Mouse (Mus musculus) limb, embryonic 15.5 days (tissue): Measurements from ENCODE around the gene Frmpd1. TPM values are rescaled to one million over a fixed set of nuclear protein-coding genes. Genes with fewer than 3 reads are reported as not detected.
A peak's percentile ranks its signal among the peaks of the same experiment; 100 is the strongest.

ENCODE experiments used
- ATAC-seq: fragments of 200-750 bp; cut with Nextera tagmentation; 2 replicates; pipeline ENCODE4 v1.8.0; 2017; ENCODE audit warnings: low read depth, moderate TSS enrichment; ENCODE audit not compliant: insufficient number of reproducible peaks, low FRiP score, low TSS enrichment
- H3K27ac ChIP-seq: fragments of 300-500 bp; sonication (generic); 2 replicates; pipeline ENCODE4 v1.5.1; 2015; ENCODE audit warnings: moderate library complexity, mild to moderate bottlenecking, inconsistent platforms
- H3K27me3 ChIP-seq: fragments of 300-500 bp; sonication (generic); 2 replicates; pipeline ENCODE4 v1.6.1; 2015; ENCODE audit warnings: inconsistent platforms
- H3K36me3 ChIP-seq: fragments of 300-500 bp; sonication (generic); 2 replicates; pipeline ENCODE4 v1.6.1; 2015; ENCODE audit warnings: inconsistent platforms
- H3K4me1 ChIP-seq: fragments of 300-500 bp; sonication (generic); 2 replicates; pipeline ENCODE4 v1.6.1; 2015; ENCODE audit warnings: inconsistent platforms
- H3K4me2 ChIP-seq: fragments of 300-500 bp; sonication (generic); 2 replicates; pipeline ENCODE4 v1.6.1; 2015; ENCODE audit warnings: mild to moderate bottlenecking, inconsistent platforms
- H3K4me3 ChIP-seq: fragments of 300-500 bp; sonication (generic); 2 replicates; pipeline ENCODE4 v1.5.1; 2015; ENCODE audit warnings: mild to moderate bottlenecking, inconsistent platforms
- H3K9ac ChIP-seq: fragments of 300-500 bp; sonication (generic); 2 replicates; pipeline ENCODE4 v1.6.1; 2015; ENCODE audit warnings: inconsistent platforms
- H3K9me3 ChIP-seq: fragments of 300-500 bp; sonication (generic); 2 replicates; pipeline ENCODE4 v1.6.1; 2016; ENCODE audit warnings: inconsistent platforms
- WGBS: fragments of 180-500 bp; shearing (Covaris S2); methylation state at CpG from one replicate; pipeline ENCODE4 v1.1.7; 2015; 5-methylcytosine and 5-hydroxymethylcytosine counted together
- polyA plus RNA-seq: library from polyadenylated mRNA; unstranded; fragments of >200 nt; fragmentation: Nextera tagmentation; extraction: Ambion mirVana; gene quantifications from 2 replicates; pipeline ENCODE4 v1.2.1, GENCODE M21; 2015

The Frmpd1 gene
- polyA plus RNA-seq, 1 experiment from 2014 or later, result 3.6 TPM

DNA sequence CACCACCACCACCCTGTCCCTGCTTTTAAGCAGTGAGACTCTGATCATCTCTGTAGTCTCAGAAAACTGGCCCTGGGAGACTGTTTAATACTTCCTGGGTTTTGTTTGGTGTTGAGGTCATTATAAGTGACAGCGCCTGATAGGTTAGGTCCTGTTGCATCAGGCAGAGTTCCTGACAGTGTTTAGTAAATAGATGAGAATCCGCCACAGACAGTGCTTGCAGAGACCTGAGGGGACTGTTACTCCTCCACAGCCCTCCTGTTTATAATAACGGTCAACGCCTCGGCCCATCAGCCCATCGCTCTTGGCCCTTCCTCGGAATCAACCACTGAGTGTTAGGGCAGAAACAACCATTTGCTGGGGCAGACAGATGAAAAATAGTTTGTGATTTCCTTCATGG, 57.5 kb downstream of the Frmpd1 start:
- H3K4me2 ChIP-seq, result no peak overlapping the region
- no peak overlapping the region for H3K4me3 ChIP-seq
- H3K36me3 ChIP-seq, result no peaks in the 10 kb centered on the region
- 57% methylated on average over 7 of the region's 7 CpGs for WGBS
- H3K27me3 ChIP-seq, result no peaks in the 10 kb centered on the region
- no peak for ATAC-seq
- H3K9ac ChIP-seq, result no peak overlapping the region
- H3K4me1 ChIP-seq, result no peaks in the 10 kb centered on the region
- H3K9me3 ChIP-seq, result no peaks in the 10 kb centered on the region
- H3K27ac ChIP-seq, result no peak overlapping the region

- H3K4me1 ChIP-seq, result no peaks in the 10 kb centered on the region
- no peak overlapping the region for H3K27ac ChIP-seq
- no peak overlapping the region for H3K4me3 ChIP-seq
- no peak for ATAC-seq
- no peaks in the 10 kb centered on the region for H3K27me3 ChIP-seq
- WGBS, result 61% methylated on average over 15 of the region's 15 CpGs
- H3K9ac ChIP-seq, result no peak overlapping the region
- no peaks in the 10 kb centered on the region for H3K36me3 ChIP-seq
- no peaks in the 10 kb centered on the region for H3K9me3 ChIP-seq
- no peak overlapping the region for H3K4me2 ChIP-seq
Measured at GRCm38 (mm10) chr4:45243211-45243902, 58.7 kb downstream of the Frmpd1 start.

- no peak for ATAC-seq
- H3K9ac ChIP-seq, result no peak overlapping the region
- no peaks in the 10 kb centered on the region for H3K9me3 ChIP-seq
- H3K4me3 ChIP-seq, result no peak overlapping the region
- WGBS, result 72% methylated on average over 8 of the region's 8 CpGs
- no peaks in the 10 kb centered on the region for H3K36me3 ChIP-seq
- H3K27ac ChIP-seq, result no peak overlapping the region
- H3K27me3 ChIP-seq, result no peaks in the 10 kb centered on the region
- no peak overlapping the region for H3K4me2 ChIP-seq
- peaks cover 13% of the 10 kb centered on the region for H3K4me1 ChIP-seq
Measured at GRCm38 (mm10) chr4:45251265-45251664, 66.6 kb downstream of the Frmpd1 start.

DNA sequence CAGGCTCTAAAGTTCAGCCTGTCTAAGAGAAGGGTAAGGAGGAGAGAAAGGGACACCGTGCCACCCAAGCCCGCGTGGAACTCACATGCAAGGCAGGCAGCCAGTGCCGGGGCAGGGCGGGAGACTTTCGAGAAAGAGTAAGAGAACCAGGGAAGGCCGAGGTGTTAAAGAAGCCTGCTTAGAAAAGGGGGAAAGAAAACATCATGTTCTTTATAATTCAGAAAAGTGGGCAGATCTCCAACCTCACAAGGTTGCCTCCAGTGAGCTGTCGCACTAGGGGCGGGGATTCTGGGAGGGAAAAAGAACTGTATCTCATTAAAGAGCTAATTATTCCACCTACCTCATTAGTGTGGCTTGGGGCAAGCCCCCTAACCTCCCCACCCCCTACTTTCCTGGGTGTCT, 68.2 kb downstream of the Frmpd1 start:
- H3K4me1 ChIP-seq, result peaks cover 13% of the 10 kb centered on the region
- no peak overlapping the region for H3K4me3 ChIP-seq
- no peak overlapping the region for H3K27ac ChIP-seq
- H3K4me2 ChIP-seq, result no peak overlapping the region
- no peaks in the 10 kb centered on the region for H3K9me3 ChIP-seq
- no peak for ATAC-seq
- H3K9ac ChIP-seq, result no peak overlapping the region
- no peaks in the 10 kb centered on the region for H3K36me3 ChIP-seq
- no peaks in the 10 kb centered on the region for H3K27me3 ChIP-seq
- WGBS, result 29% methylated on average over 9 of the region's 9 CpGs

DNA sequence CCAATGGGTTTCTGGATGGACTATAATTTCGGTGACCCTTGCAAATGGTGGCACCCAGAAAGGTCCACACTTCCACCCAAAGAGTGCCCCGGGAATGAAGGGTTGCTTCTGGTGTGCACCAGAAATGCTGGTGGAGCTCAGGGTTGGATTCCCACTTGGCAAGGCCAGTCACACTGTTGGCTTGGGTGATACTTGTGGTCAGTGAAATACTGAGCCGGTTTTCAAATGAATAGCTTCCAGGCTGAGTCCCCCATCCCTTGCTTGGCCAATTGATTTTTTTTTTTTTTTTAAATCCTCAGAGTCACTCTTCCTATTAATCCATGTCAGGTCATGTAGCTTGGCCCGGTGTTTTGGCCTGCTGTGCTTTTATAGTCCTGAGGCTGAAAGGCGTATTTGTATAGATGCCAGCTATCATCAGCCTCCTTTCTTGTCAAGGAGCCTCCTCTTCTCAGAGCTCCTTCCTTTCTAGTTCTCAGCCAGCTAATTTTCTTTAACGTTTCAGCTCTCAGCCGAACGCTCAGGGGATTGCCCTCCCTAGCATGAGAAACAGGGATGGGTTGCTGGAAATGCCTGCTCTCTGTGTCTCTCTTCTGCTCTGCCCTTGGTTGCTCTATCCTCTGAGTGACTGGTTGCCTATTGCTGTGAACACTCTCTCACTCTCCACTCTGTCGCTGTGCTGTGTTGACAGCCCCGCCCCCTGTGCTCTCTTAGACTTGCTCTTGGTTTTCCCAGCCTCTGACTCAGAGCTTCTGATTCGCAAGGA, 69.3 kb downstream of the Frmpd1 start:
- Histone ChIP-seq H3K9me3 (no peaks in the 10 kb centered on the region), H3K4me3 (no peak overlapping the region), H3K9ac (no peak overlapping the region), H3K36me3 (no peaks in the 10 kb centered on the region), H3K27ac (no peak overlapping the region), H3K27me3 (no peaks in the 10 kb centered on the region), H3K4me2 (no peak overlapping the region), H3K4me1 (peaks cover 13% of the 10 kb centered on the region)
- WGBS, result 54% methylated on average over 11 of the region's 11 CpGs
- ATAC-seq, result no peak

DNA sequence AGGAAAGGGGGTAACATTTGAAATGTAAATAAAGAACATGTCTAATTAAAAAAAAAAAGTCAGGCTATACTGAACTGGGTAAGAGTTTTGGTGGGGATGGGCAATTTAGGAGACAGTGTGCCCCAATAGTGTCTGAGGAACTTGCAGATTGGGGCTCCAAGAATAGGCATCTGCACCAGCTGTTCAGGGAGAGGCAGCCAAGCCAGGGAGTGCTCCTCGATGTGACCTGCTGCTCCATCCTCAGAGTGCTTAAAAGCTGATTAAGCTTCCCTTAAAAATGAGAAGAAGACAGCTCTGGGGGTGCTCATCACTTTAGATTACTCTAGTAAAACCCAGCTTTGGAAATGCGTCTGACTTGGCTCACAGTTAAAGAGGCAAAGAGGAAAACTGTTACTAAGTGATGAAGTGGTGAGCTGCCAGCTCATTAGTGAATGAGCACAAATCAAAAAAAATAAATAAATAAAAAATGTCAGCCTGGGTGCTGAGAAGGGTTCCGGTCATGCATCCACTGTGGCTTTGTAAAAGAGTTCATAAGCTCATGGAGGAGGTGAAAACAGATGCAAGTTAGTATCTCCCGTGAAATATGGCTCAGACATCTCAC, 74.7 kb downstream of the Frmpd1 start:
- H3K27me3 ChIP-seq, result no peaks in the 10 kb centered on the region
- 60% methylated on average over 4 of the region's 4 CpGs for WGBS
- no peak for ATAC-seq
- H3K4me2 ChIP-seq, result no peak overlapping the region
- no peak overlapping the region for H3K9ac ChIP-seq
- H3K4me1 ChIP-seq, result peaks cover 10% of the 10 kb centered on the region
- H3K9me3 ChIP-seq, result no peaks in the 10 kb centered on the region
- no peak overlapping the region for H3K4me3 ChIP-seq
- H3K27ac ChIP-seq, result no peak overlapping the region
- H3K36me3 ChIP-seq, result no peaks in the 10 kb centered on the region

DNA sequence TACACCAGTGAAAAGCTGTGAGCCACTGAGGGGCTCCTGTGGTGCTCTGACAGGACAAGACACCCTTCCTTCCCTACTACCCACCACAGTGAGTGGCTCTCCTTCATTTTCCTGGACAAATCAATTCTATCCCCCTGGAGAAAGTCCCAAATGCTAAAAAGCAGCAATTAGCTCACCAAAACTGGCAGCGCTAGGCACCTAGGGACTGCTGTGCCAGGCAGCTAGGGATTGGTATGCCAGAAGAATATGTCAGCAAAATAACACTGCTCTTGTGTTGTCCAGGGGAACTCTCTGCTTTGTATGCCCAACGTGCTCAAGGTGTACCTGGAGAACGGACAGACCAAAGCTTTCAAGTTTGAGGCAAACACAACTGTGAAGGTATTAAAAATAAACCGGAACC, 76.9 kb downstream of the Frmpd1 start:
- 90% methylated on average over 4 of the region's 4 CpGs for WGBS
- Histone ChIP-seq H3K36me3 (no peaks in the 10 kb centered on the region), H3K4me2 (no peak overlapping the region), H3K27ac (no peak overlapping the region), H3K9me3 (no peaks in the 10 kb centered on the region), H3K4me1 (peaks cover 8% of the 10 kb centered on the region; the same call in 1 of the 2 replicates), H3K27me3 (no peaks in the 10 kb centered on the region), H3K4me3 (no peak overlapping the region), H3K9ac (no peak overlapping the region)
- no peak for ATAC-seq

DNA sequence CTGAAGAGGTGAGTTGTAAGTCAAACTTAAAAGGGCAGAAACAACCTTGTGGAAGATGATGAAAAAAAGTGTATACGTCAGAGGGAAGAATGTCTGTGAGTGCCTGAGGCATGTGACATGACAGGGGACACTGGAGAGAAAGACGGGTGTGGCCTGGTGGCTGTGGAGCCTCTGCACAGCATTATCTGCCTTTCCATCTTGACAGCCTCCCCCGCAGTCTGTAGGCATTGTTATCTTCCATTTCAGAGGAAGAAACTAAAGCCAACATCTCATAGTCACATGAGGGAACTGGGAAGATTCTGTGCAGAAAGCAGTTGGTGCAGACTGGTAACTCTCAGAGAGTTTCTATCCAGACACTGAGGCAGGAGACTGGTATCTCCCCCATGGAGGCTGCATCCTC, 83.2 kb downstream of the Frmpd1 start:
- no peak for ATAC-seq
- 53% methylated on average over 3 of the region's 3 CpGs for WGBS

DNA sequence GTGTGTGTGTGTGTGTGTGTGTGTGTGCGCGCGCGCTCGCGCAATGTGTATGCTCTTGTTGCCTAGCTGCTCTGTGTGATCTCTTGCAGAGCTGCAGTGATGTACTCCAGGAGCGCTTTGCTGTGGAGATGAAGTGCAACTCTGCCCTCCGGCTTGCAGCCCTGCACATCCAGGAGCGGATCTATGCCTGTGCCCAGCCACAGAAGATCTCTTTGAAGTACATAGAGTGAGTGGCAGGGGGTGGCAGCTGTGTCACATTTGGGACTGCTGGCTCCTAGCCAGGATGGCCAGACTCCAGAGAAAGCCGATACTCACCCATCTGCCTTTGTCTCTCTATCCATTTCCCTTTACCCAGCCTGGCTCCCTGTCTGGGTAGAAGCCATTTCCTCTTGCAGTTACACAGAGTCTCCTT, 86.4 kb downstream of the Frmpd1 start:
- Histone ChIP-seq H3K27me3 (no peaks in the 10 kb centered on the region), H3K27ac (no peak overlapping the region), H3K4me3 (no peak overlapping the region), H3K4me1 (peaks cover 7% of the 10 kb centered on the region; the same call in 1 of the 2 replicates), H3K4me2 (no peak overlapping the region), H3K9me3 (no peaks in the 10 kb centered on the region), H3K9ac (no peak overlapping the region), H3K36me3 (no peaks in the 10 kb centered on the region)
- 61% methylated on average over 10 of the region's 10 CpGs for WGBS
- peak; percentile 64 for ATAC-seq

More for the DNA sequence above, 83.2 kb downstream of the Frmpd1 start:
- H3K4me2 ChIP-seq, result no peak overlapping the region
- H3K4me1 ChIP-seq, result peaks cover 7% of the 10 kb centered on the region; the same call in 1 of the 2 replicates
- no peaks in the 10 kb centered on the region for H3K27me3 ChIP-seq
- no peaks in the 10 kb centered on the region for H3K9me3 ChIP-seq
- H3K4me3 ChIP-seq, result no peak overlapping the region
- no peak overlapping the region for H3K9ac ChIP-seq
- no peak overlapping the region for H3K27ac ChIP-seq
- H3K36me3 ChIP-seq, result no peaks in the 10 kb centered on the region

DNA sequence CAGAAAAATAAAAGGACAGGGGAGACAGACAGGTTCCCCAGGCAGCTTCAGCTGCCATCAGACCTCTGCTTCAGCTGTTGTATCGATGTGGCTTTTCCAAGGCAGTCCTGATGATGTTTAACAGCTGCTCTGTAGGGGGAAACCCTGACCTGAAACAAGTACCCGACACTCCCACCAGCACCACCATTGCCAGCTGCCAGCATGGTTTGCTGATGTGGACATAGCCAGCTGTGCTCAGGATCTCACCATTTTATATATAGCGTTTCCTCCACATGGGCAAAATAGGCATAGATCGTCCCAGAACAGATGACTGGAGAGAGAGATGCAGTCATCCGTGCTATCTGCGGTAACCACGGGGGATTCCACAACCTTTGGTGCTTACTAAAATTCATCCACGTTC, 91.1 kb downstream of the Frmpd1 start:
- ATAC-seq, result no peak
- no peak overlapping the region for H3K9ac ChIP-seq
- H3K4me3 ChIP-seq, result no peak overlapping the region
- no peaks in the 10 kb centered on the region for H3K36me3 ChIP-seq
- no peaks in the 10 kb centered on the region for H3K27me3 ChIP-seq
- H3K4me2 ChIP-seq, result no peak overlapping the region
- H3K27ac ChIP-seq, result no peak overlapping the region
- WGBS, result 66% methylated on average over 8 of the region's 8 CpGs
- H3K4me1 ChIP-seq, result peaks cover 7% of the 10 kb centered on the region; the same call in 1 of the 2 replicates
- no peaks in the 10 kb centered on the region for H3K9me3 ChIP-seq

- Histone ChIP-seq H3K4me2 (no peak overlapping the region), H3K9ac (no peak overlapping the region), H3K4me1 (no peaks in the 10 kb centered on the region), H3K36me3 (no peaks in the 10 kb centered on the region), H3K27me3 (no peaks in the 10 kb centered on the region), H3K9me3 (no peaks in the 10 kb centered on the region), H3K4me3 (no peak overlapping the region), H3K27ac (no peak overlapping the region)
- no peak for ATAC-seq
- 48% methylated on average over 8 of the region's 8 CpGs for WGBS
Measured at GRCm38 (mm10) chr4:45279292-45279691, 94.6 kb downstream of the Frmpd1 start.

- Histone ChIP-seq H3K4me1 (no peaks in the 10 kb centered on the region), H3K9me3 (no peaks in the 10 kb centered on the region), H3K4me2 (no peak overlapping the region), H3K27ac (no peak overlapping the region), H3K9ac (no peak overlapping the region), H3K4me3 (no peak overlapping the region), H3K27me3 (no peaks in the 10 kb centered on the region), H3K36me3 (no peaks in the 10 kb centered on the region)
- WGBS, result 19% methylated on average over 4 of the region's 4 CpGs
- no peak for ATAC-seq
Measured at GRCm38 (mm10) chr4:45279981-45280548, 95.4 kb downstream of the Frmpd1 start.
